22 mouse cellular contexts compared by ENCODE assay signal in the genomic region with DNA sequence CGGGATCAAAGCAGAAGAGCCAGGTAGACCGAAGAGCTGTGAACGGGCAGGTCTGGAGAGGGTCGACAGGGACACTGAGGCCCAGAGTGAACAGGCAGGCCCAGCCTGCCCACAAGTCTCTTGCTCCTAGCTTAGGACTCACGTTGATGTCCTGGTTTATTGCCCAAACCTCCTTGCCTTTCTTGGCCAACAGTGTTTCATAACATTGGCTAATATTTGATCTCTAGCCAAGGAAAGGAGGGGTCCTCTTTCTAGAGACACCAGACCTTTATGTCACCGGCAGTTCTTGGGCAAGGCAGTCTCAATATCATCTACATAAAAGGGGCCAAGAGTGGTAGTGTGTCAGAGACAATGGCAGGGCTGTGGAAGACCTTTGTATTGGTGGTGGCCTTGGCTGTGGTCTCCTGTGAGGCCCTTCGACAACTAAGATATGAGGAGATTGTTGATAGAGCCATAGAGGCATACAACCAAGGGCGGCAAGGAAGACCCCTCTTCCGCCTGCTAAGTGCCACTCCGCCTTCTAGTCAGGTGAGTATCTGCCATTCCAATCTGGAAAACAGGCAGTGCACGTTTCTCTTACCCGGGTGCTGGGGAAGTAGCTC. TPM values are rescaled to one million over a fixed set of nuclear protein-coding genes. Genes with fewer than 3 reads are reported as not detected.
DNase-seq lines count a peak whose midpoint lies in the region; ATAC-seq lines count a peak whose summit lies in the region.
"Had no signal": no experiment of that assay in that cellular context is flagged by ENCODE, and none has a peak within 500 bp of the region (broad histone marks: within the 10 kb centered on the region; RNA-seq: fewer than 3 reads in every experiment).

A gene (plus strand): TSS at position 237 of the 602 bp plus-strand sequence.

- no peaks in the 10 kb centered on the region for H3K27me3 ChIP-seq in liver, embryonic 11.5 days (replicated peaks; ENCODE audit: control insufficient read depth, insufficient read depth, low read length)
- no peaks in the 10 kb centered on the region for H3K27me3 ChIP-seq in liver, embryonic 13.5 days
- H3K27me3 ChIP-seq: embryonic facial prominence, embryonic 13.5 days; forebrain, embryonic 12.5 days; heart, embryonic 13.5 days had no signal

- H3K9me3 ChIP-seq in liver, embryonic 11.5 days (ENCODE audit: control insufficient read depth, low read length), result no peaks in the 10 kb centered on the region
- no peaks in the 10 kb centered on the region for H3K9me3 ChIP-seq in liver, embryonic 13.5 days (replicated peaks)
- H3K9me3 ChIP-seq: embryonic facial prominence, embryonic 13.5 days; forebrain, embryonic 12.5 days; heart, embryonic 13.5 days had no signal

- H3K36me3 ChIP-seq in liver, embryonic 11.5 days (ENCODE audit: control insufficient read depth, insufficient read depth, low read length), result no peaks in the 10 kb centered on the region
- H3K36me3 ChIP-seq in liver, embryonic 13.5 days, result no peaks in the 10 kb centered on the region
- H3K36me3 ChIP-seq: embryonic facial prominence, embryonic 13.5 days; forebrain, embryonic 12.5 days; heart, embryonic 13.5 days had no signal

- DNase-seq in liver, embryonic 11.5 days (ENCODE audit: low spot score), result no peak
- DNase-seq in liver, result no peak
- no peak for DNase-seq in liver, embryonic 13.5 days
- no peak for DNase-seq in urinary bladder, postnatal 25 days (ENCODE audit: low spot score)
- DNase-seq in gastrocnemius, postnatal 14 days, result no peak
- DNase-seq: cerebellum, adult 18-20 months; gastrocnemius, postnatal 36 days; heart, postnatal 4 days; kidney, adult 18-20 months; kidney, postnatal 14 days; lung, embryonic 14.5 days; spleen, adult 18-20 months; thymus, postnatal 4 days had no signal

- ATAC-seq in liver, embryonic 11.5 days (replicated peaks; ENCODE audit: low FRiP score), result no peak
- no peak for ATAC-seq in common myeloid progenitor, adult 5-6 weeks (replicated peaks; ENCODE audit: low read depth, poor library complexity, severe bottlenecking)
- no peak for ATAC-seq in liver, embryonic 13.5 days (ENCODE audit: low read depth)
- no peak for ATAC-seq in neutrophil, adult 5-6 weeks (ENCODE audit: extremely low read depth, insufficient number of reproducible peaks, low FRiP score, poor library complexity, severe bottlenecking)
- ATAC-seq: hindbrain, postnatal 0 days had no signal

- intact Hi-C loops in gastrocnemius, postnatal 14 days (cut with DNase I; ENCODE audit: low total_unique reads), result no loop called here

- no peak within 1 kb of the TSS for H3K4me2 ChIP-seq in liver, embryonic 11.5 days
- no peak within 1 kb of the TSS for H3K4me2 ChIP-seq in liver, embryonic 13.5 days
- H3K4me2 ChIP-seq: embryonic facial prominence, embryonic 13.5 days; forebrain, embryonic 12.5 days; heart, embryonic 13.5 days; lung, embryonic 14.5 days had no signal

- no peak within 1 kb of the TSS for H3K9ac ChIP-seq in liver, embryonic 11.5 days (ENCODE audit: low read depth, low read length)
- H3K9ac ChIP-seq in liver, embryonic 13.5 days, result no peak within 1 kb of the TSS
- H3K9ac ChIP-seq: embryonic facial prominence, embryonic 13.5 days; forebrain, embryonic 12.5 days; heart, embryonic 13.5 days; lung, embryonic 14.5 days had no signal

- no peak within 1 kb of the TSS for H3K4me3 ChIP-seq in liver, embryonic 11.5 days (ENCODE audit: low read depth, low read length)
- no peak within 1 kb of the TSS for H3K4me3 ChIP-seq in liver, embryonic 13.5 days (replicated peaks)
- H3K4me3 ChIP-seq: embryonic facial prominence, embryonic 13.5 days; forebrain, embryonic 12.5 days; heart, embryonic 13.5 days; megakaryocyte, embryonic 14.5 days had no signal

- no peaks in the 10 kb centered on the region for H3K4me1 ChIP-seq in liver, embryonic 11.5 days (replicated peaks; ENCODE audit: control insufficient read depth, insufficient read depth, low read length)
- H3K4me1 ChIP-seq in liver, embryonic 13.5 days (replicated peaks), result no peaks in the 10 kb centered on the region
- H3K4me1 ChIP-seq: embryonic facial prominence, embryonic 13.5 days; forebrain, embryonic 12.5 days; heart, embryonic 13.5 days had no signal

- no peak within 1 kb of the TSS for H3K27ac ChIP-seq in liver, embryonic 11.5 days (ENCODE audit: low read depth, low read length)
- no peak within 1 kb of the TSS for H3K27ac ChIP-seq in liver, embryonic 13.5 days
- H3K27ac ChIP-seq: embryonic facial prominence, embryonic 13.5 days; forebrain, embryonic 12.5 days; heart, embryonic 13.5 days; hindbrain, postnatal 0 days had no signal

- WGBS in liver, embryonic 11.5 days, result 82% methylated on average over 12 of the region's 12 CpGs
- WGBS in liver, embryonic 13.5 days (ENCODE audit: insufficient replicate concordance), result 72% methylated on average over 12 of the region's 12 CpGs

RNA-seq across cellular contexts. Expression of the gene that starts here (rescaled TPM):
- polyA plus RNA-seq in liver, embryonic 11.5 days (2014; fragmentation: Nextera tagmentation; extraction: Ambion mirVana), result 16.6 and 19.0 TPM in 2 replicates
- total RNA-seq in common myeloid progenitor, adult 5-6 weeks (2017), result 114 and 131 TPM in 2 replicates
- polyA plus RNA-seq in liver, embryonic 13.5 days (2015; fragmentation: Nextera tagmentation; extraction: Ambion mirVana), result 46.6 and 49.4 TPM in 2 replicates
- total RNA-seq in neutrophil, adult 5-6 weeks (2017), result 17.9 and 25.6 TPM in 2 replicates
- total RNA-seq in gastrocnemius, postnatal 14 days (2021), result under 1 TPM in 1 of 2 experiments, not detected in 1; 0.18 TPM
- total RNA-seq: ES-E14; gastrocnemius, postnatal 36 days had no signal
- polyA plus RNA-seq: testis, adult 2 months had no signal

Comparison
In these comparisons a context has a peak if more than half of its experiments do, and no peak if none do; other contexts are left out.
1. RNA of the gene that starts here (total RNA-seq): 114 to 131 TPM in common myeloid progenitor, adult 5-6 weeks and 17.9 to 25.6 TPM in neutrophil, adult 5-6 weeks; 0.18 TPM in gastrocnemius, postnatal 14 days; every median in the first group is over 10 times any median in the second.